Mouse (Mus musculus) lung, postnatal 4 days (tissue): Measurements from ENCODE around the gene Nxnl1.

Source experiments
- DNase-seq, 2 experiments: peaks; one replicate each; pipeline ENCODE4 v3.0.0; 2021

Nxnl1 gene

DNA sequence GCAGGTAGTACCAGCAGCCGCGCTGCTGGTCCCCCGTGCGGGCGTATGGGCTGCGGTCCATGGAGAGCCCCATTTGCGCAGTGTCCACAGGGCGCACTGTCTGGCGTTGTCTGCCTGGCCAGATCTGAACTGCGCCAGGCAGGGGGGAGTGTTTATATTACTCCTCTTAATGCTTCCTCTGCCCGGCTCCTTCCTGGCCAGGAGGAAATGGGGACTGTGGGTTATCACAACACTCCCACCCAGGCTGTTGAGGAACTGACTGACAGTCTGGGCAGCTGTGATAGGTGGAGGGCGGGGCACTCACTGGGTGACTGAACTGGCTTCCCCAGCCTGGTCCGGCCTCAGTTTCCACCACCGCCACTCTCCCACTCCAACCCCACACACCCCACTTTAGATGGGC, 54.8 kb downstream of the Nxnl1 start, which contains the start of gene Plvap:
Plvap (minus strand) TSS at position 109 of the 400 bp plus-strand sequence.
- peak; percentile 62 to 82 for DNase-seq
